Mouse (Mus musculus) cortical plate, adult 2 months (tissue): ENCODE measurements around the gene Auts2. TPM values are rescaled to one million over a fixed set of nuclear protein-coding genes. Genes with fewer than 3 reads are reported as not detected.

Source experiments
- H3K27ac ChIP-seq: fragments of 200-500 bp; 2 replicates; pipeline ENCODE4 v1.5.1; 2012; ENCODE audit warnings: low read length, control low read depth, inconsistent platforms; ENCODE audit not compliant: insufficient read depth
- H3K4me1 ChIP-seq: fragments of 200-500 bp; 2 replicates; pipeline ENCODE4 v1.6.1; 2011; ENCODE audit warnings: low read length; ENCODE audit not compliant: control insufficient read depth, insufficient read depth
- H3K4me3 ChIP-seq: fragments of 200-500 bp; 2 replicates; pipeline ENCODE4 v1.5.1; 2011; ENCODE audit warnings: mild to moderate bottlenecking, low read length, control low read depth; ENCODE audit not compliant: insufficient read depth
- CTCF ChIP-seq: fragments of 200-500 bp; IDR thresholded peaks from 2 replicates; pipeline ENCODE4 v1.5.1; 2011; ENCODE audit warnings: mild to moderate bottlenecking, control low read depth, low read length; ENCODE audit not compliant: insufficient read depth; ENCODE audit errors: extremely low read depth
- POLR2A ChIP-seq: fragments of 200-500 bp; IDR thresholded peaks from 2 replicates; pipeline ENCODE4 v1.6.1; 2011; ENCODE audit warnings: mild to moderate bottlenecking, low read length, control low read depth; ENCODE audit not compliant: insufficient read depth; ENCODE audit errors: extremely low read depth
- polyA plus RNA-seq: library from polyadenylated mRNA; depleted of rRNA; stranded (reverse); fragments of >200 nt; gene quantifications from 2 replicates; pipeline ENCODE4 v1.2.3, GENCODE M21; 2012

Gene Auts2
- polyA plus RNA-seq, 1 experiment, result 29.7 TPM

DNA sequence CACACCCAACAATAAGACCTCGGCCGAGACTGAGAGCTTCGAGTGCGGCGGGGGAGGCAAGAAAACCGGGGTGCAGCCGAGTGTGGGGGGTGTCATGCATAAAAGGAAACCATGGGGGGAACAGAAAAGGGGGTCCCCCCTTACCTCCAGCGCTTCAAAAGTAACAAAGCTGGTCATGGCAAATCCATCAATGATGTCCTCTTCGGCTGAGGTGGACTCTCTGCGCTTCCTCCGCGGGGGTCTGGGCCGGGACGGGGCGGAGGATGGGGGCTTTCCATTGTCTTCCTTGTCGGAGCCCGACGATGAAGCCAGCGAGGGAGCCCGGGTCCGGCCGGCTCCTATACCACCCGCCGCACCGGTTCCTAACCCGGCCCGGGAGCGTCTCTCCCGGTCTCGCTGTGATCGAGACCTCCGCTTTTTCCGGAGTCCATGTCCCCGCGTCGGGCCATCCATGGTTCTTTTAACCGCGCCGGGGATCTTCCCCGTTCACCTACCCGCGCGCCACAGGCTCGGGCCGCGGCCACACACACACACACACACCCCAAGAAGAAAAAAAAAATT lies 1.7 kb downstream of the Auts2 start:
- Histone ChIP-seq H3K4me3 (peak overlapping the region; percentile 87), H3K27ac (peak overlapping the region; percentile 7; the same call in 1 of the 2 replicates), H3K4me1 (no peaks in the 10 kb centered on the region)
- TF ChIP-seq CTCF (no peak), POLR2A (no peak)

DNA sequence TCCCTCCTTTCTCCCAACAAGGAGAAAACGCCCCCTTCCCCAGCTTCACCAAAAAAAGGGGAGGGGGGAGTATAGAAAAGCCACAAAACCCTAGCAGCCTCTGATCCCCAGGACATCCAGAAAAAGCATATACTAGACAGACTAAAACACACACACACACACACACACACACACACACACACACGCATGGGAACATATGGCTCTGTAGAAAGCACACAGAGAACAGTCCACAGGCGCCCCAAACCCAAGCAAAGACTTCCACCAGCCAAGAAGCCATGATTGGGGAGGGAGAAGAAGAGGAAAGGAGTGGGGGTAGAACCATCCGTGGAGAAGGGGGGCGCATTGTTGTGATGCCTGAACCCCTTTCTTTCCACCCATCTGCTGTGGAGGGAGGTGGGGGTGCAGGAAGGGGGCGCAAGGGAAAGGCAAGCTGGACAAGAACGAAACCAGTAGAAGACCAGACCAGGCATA lies 2.3 kb downstream of the Auts2 start:
- no peak for TF ChIP-seq CTCF
- no peak for TF ChIP-seq POLR2A
- H3K27ac ChIP-seq, result peak overlapping the region; percentile 7; the same call in 1 of the 2 replicates
- peak overlapping the region; percentile 87 for H3K4me3 ChIP-seq
- no peaks in the 10 kb centered on the region for H3K4me1 ChIP-seq

DNA sequence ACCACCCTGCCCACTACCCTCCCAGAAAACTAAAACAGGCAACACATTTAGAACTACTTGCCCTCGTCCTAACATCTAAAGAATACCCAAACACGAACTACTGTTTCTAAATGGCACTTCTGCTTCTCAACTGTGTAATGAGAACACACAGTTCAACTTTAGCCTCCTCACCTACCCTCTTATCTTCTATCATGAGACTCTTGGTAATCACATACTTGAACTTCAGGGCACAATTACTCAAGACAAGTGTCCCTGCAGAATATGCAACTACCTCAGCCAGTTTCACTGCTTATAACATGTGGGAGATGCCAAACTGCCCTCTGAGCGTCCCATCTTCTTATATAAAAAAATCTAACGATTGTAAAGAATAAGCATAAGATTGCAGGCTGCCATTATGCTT lies 5.7 kb downstream of the Auts2 start:
- H3K4me3 ChIP-seq, result no peak overlapping the region
- no peaks in the 10 kb centered on the region; the same call in 1 of the 2 replicates for H3K4me1 ChIP-seq
- no peak for TF ChIP-seq CTCF
- TF ChIP-seq POLR2A, result no peak
- H3K27ac ChIP-seq, result no peak overlapping the region

DNA sequence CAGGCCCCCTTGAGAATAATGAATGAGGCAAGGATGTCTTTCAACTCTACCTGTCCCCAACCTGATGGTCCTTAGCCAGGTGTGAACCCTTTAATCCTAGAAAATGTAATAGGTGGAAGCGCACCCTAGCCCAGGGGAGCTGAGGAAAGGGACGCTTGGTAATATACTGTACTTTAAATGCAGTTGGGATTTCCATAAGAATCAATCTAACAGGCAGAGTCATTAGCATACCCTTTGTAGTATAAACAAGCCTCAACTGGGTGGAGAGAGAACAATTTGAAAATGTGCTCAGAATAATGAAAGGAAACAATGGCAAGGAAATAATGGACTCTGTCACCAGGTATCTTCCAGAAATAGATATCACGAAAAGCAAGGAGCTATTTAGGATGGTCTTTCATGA lies 16.7 kb downstream of the Auts2 start:
- Histone ChIP-seq H3K4me3 (no peak overlapping the region), H3K27ac (no peak overlapping the region), H3K4me1 (peaks cover 1% of the 10 kb centered on the region; the same call in 1 of the 2 replicates)
- TF ChIP-seq POLR2A (no peak), CTCF (no peak)

DNA sequence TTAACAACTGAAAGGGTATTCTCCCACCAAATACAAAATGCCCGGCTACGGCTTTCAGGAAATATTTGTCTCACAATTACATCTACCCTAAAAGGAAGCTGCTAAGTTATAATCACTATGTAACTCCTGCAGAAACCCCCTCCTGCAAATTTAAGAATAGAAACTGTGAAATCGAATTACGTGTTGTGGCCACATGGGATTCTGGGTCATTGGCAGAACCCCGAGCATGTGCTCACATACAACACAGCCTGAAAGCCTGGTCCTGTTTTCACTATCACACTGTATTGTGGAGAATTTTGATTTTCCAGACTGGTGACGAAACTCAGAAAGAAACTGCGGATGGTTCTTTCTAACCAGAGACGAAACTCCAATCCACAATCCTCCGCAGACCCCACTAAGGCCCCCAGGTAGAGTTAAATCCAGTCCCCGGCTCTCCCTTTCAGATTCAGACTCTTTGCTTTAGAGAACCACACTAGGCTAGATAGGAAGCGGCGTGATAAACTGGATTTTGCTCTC lies 21.7 kb downstream of the Auts2 start:
- Histone ChIP-seq H3K27ac (no peak overlapping the region), H3K4me3 (no peak overlapping the region), H3K4me1 (peaks cover 1% of the 10 kb centered on the region; the same call in 1 of the 2 replicates)
- TF ChIP-seq POLR2A (no peak), CTCF (no peak)

DNA sequence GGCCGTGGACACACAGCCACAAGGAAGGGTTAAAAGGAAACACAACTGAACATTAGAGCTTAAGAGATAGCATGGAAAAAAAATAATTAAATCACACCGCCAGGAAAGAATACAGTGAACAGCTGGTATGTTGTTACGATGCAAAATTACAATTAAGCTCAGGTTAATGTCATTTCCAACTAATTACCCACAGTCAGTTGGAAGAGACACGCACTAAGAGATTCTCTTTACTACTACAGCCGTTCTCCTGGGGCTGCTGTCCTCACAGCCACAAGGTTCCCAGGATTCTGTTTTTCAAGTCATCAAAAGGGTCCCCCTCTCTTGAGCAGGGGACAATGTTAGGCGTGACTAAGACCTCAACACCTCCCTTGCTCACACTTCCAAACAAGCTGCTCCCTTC lies 25.3 kb downstream of the Auts2 start:
- H3K27ac ChIP-seq, result no peak overlapping the region
- peaks cover 1% of the 10 kb centered on the region; the same call in 1 of the 2 replicates for H3K4me1 ChIP-seq
- H3K4me3 ChIP-seq, result no peak overlapping the region
- no peak for TF ChIP-seq CTCF

DNA sequence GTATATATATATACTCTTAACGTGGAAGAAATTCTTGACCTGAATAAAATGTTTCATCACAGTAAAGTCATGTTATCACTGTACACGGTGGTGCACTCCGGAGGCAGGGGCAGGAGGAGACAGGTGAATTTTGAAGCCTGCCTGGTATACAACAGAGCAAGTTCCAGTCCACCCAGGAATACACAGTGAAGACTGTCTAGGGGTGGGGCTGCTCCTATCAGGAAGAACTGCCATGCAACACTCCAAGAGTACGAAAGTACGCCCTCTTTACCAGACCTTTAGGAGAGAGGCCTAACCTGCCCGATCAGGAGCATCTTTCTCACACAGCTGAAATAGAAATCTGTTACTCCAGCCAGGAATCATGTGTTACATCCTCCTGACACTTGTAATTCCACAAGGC lies 28.6 kb downstream of the Auts2 start:
- Histone ChIP-seq H3K27ac (no peak overlapping the region), H3K4me1 (peaks cover 3% of the 10 kb centered on the region; the same call in 1 of the 2 replicates), H3K4me3 (no peak overlapping the region)
- TF ChIP-seq POLR2A (no peak), CTCF (no peak)

DNA sequence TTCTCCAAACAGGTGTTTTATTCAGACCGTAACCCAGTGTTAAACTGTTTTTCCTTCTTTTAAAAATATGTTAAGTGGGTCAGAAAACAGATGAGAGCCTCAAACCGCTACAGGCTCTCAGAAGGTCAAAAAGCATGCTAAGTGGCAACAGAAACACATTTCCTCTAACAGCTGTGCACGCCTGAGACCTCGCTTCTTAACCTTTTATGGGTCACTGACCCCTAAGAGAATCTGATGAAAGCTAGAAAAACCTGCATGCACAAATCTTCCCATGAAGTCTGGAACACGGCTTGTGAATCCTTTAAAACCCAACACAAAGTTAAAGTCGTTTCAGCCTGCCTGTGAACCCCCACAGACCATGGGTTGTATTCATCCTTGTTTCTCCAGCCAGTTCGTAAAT lies 29.9 kb downstream of the Auts2 start:
- TF ChIP-seq POLR2A, result no peak
- no peak for TF ChIP-seq CTCF
- no peak overlapping the region for H3K4me3 ChIP-seq
- H3K4me1 ChIP-seq, result peaks cover 4% of the 10 kb centered on the region; the same call in 1 of the 2 replicates
- H3K27ac ChIP-seq, result no peak overlapping the region

DNA sequence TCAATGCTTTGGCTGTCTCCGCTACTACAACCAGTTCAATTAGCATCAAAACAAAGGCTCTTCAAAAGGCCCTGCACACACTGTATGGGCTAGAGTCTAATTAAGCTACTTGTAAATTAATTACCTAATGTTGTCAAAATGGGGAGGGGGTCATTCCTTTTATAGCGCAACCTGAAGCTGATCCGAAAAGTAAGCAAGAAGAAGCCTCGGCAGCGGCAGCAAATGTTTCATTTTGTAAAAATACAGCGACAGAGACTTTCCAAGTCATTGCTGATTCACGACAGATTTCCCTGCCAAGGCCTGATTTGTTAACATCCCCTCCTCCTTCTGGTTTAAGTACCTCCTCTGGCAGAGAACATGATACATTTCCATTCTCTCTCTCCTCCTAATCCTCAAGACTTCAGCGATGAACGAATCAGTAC lies 33.7 kb downstream of the Auts2 start:
- H3K4me3 ChIP-seq, result peak overlapping the region; percentile 28
- TF ChIP-seq POLR2A, result no peak
- TF ChIP-seq CTCF, result no peak
- peak overlapping the region; percentile 23; the same call in 1 of the 2 replicates for H3K27ac ChIP-seq
- peaks cover 4% of the 10 kb centered on the region; the same call in 1 of the 2 replicates for H3K4me1 ChIP-seq

DNA sequence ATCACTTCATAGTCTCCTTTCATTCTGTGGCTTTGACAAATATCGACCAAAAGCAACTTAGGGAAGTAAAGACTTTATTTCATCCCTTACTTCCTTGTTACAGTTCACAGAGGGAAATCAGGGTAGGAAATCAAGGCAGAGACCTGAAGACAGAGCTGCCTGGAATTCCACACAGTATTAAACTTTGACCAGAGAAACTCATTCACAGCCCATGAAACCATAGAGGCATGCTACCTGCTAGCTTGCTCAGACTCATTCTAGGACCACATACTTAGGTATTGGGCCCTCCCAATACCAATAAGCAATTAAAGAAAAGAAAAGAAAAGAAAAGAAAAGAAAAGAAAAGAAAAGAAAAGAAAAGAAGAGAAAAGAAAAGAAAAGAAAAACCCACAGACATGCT lies 38.3 kb downstream of the Auts2 start:
- H3K4me3 ChIP-seq, result no peak overlapping the region
- H3K27ac ChIP-seq, result no peak overlapping the region
- H3K4me1 ChIP-seq, result peaks cover 2% of the 10 kb centered on the region; the same call in 1 of the 2 replicates
- TF ChIP-seq POLR2A (no peak), CTCF (no peak)
